Mouse (Mus musculus) forebrain, embryonic 15.5 days (tissue): ENCODE data around the gene Hoxc5. TPM values are rescaled to one million over a fixed set of nuclear protein-coding genes. Genes with fewer than 3 reads are reported as not detected.

ENCODE experiments used
- ATAC-seq: fragments of 200-750 bp; cut with Nextera tagmentation; replicated peaks from 2 replicates; pipeline ENCODE4 v1.8.0; 2017; ENCODE audit warnings: mild to moderate bottlenecking, moderate TSS enrichment, moderate library complexity
- H3K27ac ChIP-seq: fragments of 300-500 bp; sonication (generic); replicated peaks from 2 replicates; pipeline ENCODE4 v1.5.1; 2015; ENCODE audit warnings: mild to moderate bottlenecking, inconsistent platforms
- H3K27me3 ChIP-seq: fragments of 300-500 bp; sonication (generic); 2 replicates; pipeline ENCODE4 v1.6.1; 2015; ENCODE audit warnings: inconsistent platforms
- H3K36me3 ChIP-seq: fragments of 300-500 bp; sonication (generic); 2 replicates; pipeline ENCODE4 v1.6.1; 2015; ENCODE audit warnings: mild to moderate bottlenecking, inconsistent platforms
- H3K4me1 ChIP-seq: fragments of 300-500 bp; sonication (generic); 2 replicates; pipeline ENCODE4 v1.6.1; 2015; ENCODE audit warnings: inconsistent platforms
- H3K4me2 ChIP-seq: fragments of 300-500 bp; sonication (generic); replicated peaks from 2 replicates; pipeline ENCODE4 v1.6.1; 2015; ENCODE audit warnings: mild to moderate bottlenecking, inconsistent platforms
- H3K4me3 ChIP-seq: fragments of 300-500 bp; sonication (generic); 2 replicates; pipeline ENCODE4 v1.5.1; 2015; ENCODE audit warnings: mild to moderate bottlenecking, inconsistent platforms
- H3K9ac ChIP-seq: fragments of 300-500 bp; sonication (generic); replicated peaks from 2 replicates; pipeline ENCODE4 v1.6.1; 2015; ENCODE audit warnings: mild to moderate bottlenecking, inconsistent platforms
- H3K9me3 ChIP-seq: fragments of 300-500 bp; sonication (generic); 2 replicates; pipeline ENCODE4 v1.6.1; 2016; ENCODE audit warnings: inconsistent platforms
- WGBS: fragments of 180-500 bp; shearing (Covaris S2); methylation state at CpG from one replicate; pipeline ENCODE4 v1.1.7; 2015; ENCODE audit warnings: mixed read lengths; 5-methylcytosine and 5-hydroxymethylcytosine counted together
- polyA plus RNA-seq: library from polyadenylated mRNA; unstranded; fragments of >200 nt; fragmentation: Nextera tagmentation; extraction: Ambion mirVana; gene quantifications from 2 replicates; pipeline ENCODE4 v1.2.1, GENCODE M21; 2015

Hoxc5 gene
- polyA plus RNA-seq, 1 experiment from 2014 or later: not detected

DNA sequence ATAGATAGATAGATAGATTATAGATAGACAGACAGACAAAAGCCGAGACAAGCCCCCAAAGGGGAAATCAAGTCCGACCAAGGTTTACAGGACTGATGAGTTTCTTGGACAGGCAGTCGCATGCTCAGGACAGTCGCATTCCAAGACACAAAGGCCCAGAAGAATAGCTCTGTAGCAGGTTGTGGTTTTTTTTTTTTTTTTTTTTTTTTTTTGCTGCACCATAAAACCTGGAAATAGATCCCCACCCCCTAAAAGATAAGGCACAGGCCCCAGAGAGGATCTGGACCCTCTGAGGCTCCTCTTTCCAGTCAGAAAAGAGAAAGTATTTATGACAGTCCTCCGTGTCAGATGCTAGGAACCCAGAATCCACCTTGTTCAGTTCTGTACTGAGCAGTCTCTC is 20.8 kb downstream of the Hoxc5 start:
- no peak overlapping the region for H3K9ac ChIP-seq
- ATAC-seq: no peak
- peaks cover 5% of the 10 kb centered on the region; the same call in 1 of the 2 replicates for H3K4me1 ChIP-seq
- 17% methylated on average over 5 of the region's 5 CpGs for WGBS
- no peak overlapping the region for H3K4me3 ChIP-seq
- H3K27ac ChIP-seq: no peak overlapping the region
- H3K9me3 ChIP-seq: no peaks in the 10 kb centered on the region
- peaks cover 97% of the 10 kb centered on the region for H3K27me3 ChIP-seq
- no peaks in the 10 kb centered on the region for H3K36me3 ChIP-seq
- no peak overlapping the region for H3K4me2 ChIP-seq

DNA sequence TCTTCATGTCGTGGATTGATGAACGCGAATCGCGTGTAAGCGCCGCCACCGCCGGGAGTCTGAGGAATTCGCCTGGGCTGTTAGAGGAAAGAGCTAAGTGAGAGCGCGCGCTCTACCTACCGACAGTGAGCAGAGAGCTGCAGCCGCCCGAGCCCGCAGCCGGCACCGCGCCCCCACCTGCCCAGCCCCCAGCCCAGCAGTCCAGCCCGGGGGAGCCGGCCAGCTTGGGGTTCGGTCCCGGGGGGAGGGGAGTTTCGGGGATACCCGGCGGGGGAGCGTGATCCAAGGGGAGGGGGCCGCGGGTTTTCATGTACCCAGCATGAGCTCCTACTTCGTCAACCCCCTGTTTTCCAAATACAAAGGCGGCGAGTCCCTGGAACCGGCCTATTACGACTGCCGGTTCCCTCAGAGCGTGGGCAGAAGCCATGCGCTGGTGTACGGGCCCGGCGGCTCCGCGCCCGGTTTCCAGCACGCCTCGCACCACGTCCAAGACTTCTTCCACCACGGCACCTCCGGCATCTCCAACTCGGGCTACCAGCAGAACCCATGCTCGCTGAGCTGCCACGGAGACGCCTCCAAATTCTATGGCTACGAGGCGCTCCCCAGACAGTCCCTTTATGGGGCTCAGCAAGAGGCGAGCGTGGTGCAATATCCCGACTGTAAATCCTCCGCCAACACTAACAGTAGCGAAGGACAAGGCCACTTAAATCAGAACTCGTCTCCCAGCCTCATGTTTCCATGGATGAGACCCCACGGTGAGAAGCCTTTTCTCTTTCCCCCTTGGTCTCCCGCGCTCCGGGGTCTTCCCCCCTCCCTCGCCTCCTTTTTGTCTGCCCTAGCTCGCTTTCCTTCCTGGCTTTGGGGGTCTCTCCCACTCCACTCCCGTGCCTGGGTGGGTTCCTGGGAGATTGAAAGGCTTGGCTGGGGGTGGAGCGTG is 23.5 kb downstream of the Hoxc5 start, which contains the start of gene Hoxc8:
Gene Hoxc8, plus strand, starts transcription at position 147 of the 937 bp plus-strand sequence.
- H3K4me3 ChIP-seq: peak within 1 kb of the TSS; percentile 18

DNA sequence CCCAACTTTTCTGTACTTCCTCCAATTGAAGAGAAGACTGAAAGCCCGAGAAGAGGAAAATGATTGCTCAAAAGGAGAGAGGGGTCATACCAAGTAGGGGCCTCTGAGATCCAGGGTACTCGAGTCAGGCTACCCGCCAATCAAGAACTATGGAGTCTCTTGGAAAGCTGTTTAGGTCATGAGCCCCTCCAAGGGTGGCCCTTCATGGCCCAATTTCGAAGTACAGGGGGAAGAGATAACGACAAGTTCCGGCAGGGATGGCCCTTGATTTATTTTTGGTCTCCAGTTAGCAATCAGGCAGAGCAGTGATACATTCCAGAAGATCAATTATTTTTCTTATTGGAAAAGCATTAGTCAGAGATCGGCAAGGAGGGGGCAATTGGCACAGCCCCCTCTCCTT is 24.5 kb downstream of the Hoxc5 start:
- Histone ChIP-seq H3K9me3 (no peaks in the 10 kb centered on the region), H3K4me2 (no peak overlapping the region), H3K9ac (no peak overlapping the region), H3K27me3 (peaks cover 96% of the 10 kb centered on the region), H3K36me3 (no peaks in the 10 kb centered on the region), H3K4me3 (no peak overlapping the region), H3K27ac (no peak overlapping the region), H3K4me1 (peaks cover 5% of the 10 kb centered on the region; the same call in 1 of the 2 replicates)
- no peak for ATAC-seq
- 2% methylated on average over 7 of the region's 7 CpGs for WGBS

More for the DNA sequence above, 23.5 kb downstream of the Hoxc5 start, which contains the start of gene Hoxc8:
- Histone ChIP-seq H3K4me2 (no peak within 1 kb of the TSS), H3K27me3 (peaks cover 96% of the 10 kb centered on the region), H3K36me3 (no peaks in the 10 kb centered on the region), H3K9me3 (no peaks in the 10 kb centered on the region), H3K9ac (no peak within 1 kb of the TSS), H3K4me1 (peaks cover 5% of the 10 kb centered on the region; the same call in 1 of the 2 replicates), H3K27ac (no peak within 1 kb of the TSS)
- under 1% methylated on average over 67 of the region's 69 CpGs for WGBS
- ATAC-seq: no peak

DNA sequence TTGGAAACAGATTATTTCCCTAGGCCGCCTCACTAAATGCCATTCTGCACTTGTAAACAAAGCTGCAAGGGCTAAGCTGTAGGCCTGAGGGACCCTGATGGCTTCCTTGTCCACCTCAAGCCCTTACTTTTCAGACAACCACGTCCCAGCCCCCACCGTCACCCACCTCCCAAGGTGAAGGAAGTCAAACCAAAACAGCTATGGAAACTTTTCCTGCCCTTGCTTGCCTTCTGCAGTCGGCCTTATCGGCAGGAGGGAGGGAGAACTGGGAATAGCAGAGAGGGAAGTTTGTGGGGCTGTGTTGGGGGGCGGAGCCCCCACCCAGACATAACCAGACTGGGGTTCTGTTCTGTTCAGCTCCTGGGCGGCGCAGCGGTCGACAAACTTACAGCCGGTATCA is 25.0 kb downstream of the Hoxc5 start:
- Histone ChIP-seq H3K9me3 (no peaks in the 10 kb centered on the region), H3K4me1 (peaks cover 5% of the 10 kb centered on the region; the same call in 1 of the 2 replicates), H3K9ac (no peak overlapping the region), H3K27ac (no peak overlapping the region), H3K36me3 (no peaks in the 10 kb centered on the region), H3K27me3 (peaks cover 96% of the 10 kb centered on the region), H3K4me3 (no peak overlapping the region), H3K4me2 (no peak overlapping the region)
- WGBS: under 1% methylated on average over 11 of the region's 11 CpGs
- no peak for ATAC-seq

DNA sequence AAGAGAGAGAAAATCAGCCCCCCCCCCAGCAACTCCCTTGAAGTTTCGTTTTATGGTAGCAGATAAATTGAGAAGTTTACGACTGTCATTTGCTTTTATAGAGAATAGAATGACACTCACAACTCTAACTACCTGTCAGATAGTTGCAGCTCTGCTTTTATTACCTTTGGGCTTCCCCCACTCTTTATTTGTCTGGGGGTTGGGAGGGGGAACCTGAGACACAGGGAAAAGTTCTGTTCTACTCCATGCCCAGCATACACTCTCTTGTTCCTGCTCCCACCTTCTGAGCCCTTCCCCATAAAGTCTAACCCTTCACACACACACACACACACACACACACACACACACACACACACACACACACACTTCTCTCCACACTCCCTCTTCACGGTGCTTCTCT is 25.6 kb downstream of the Hoxc5 start:
- no peak overlapping the region for H3K9ac ChIP-seq
- H3K4me1 ChIP-seq: peaks cover 5% of the 10 kb centered on the region; the same call in 1 of the 2 replicates
- no peak overlapping the region for H3K4me3 ChIP-seq
- peaks cover 96% of the 10 kb centered on the region for H3K27me3 ChIP-seq
- H3K27ac ChIP-seq: no peak overlapping the region
- no peaks in the 10 kb centered on the region for H3K36me3 ChIP-seq
- no peak for ATAC-seq
- H3K9me3 ChIP-seq: no peaks in the 10 kb centered on the region
- WGBS: 0% methylated on average over 3 of the region's 3 CpGs
- no peak overlapping the region for H3K4me2 ChIP-seq

DNA sequence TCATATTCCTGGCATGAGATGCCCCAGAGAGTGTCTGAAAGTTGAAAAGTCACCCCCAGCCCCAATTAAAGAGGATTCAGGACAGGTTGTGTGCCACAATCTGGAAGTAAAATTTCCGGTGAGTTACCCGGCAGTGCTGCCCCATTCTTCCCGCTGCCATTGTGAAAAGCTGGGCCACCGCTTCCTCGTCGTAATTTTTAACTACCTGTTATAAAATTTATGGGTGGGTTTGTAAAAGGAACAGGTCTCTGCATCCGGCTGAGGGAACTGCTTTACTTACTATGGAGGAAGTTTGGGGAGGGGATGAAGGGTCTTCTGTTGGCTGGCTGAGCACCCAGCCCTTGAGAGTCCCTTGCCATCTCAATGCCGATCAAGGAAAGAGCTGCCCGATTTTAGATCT is 29.3 kb downstream of the Hoxc5 start:
- no peak for ATAC-seq
- Histone ChIP-seq H3K9ac (no peak overlapping the region), H3K27me3 (peaks cover 97% of the 10 kb centered on the region), H3K4me1 (peaks cover 9% of the 10 kb centered on the region), H3K27ac (no peak overlapping the region), H3K36me3 (no peaks in the 10 kb centered on the region), H3K9me3 (no peaks in the 10 kb centered on the region), H3K4me3 (no peak overlapping the region), H3K4me2 (no peak overlapping the region)
- WGBS: 1% methylated on average over 9 of the region's 9 CpGs

DNA sequence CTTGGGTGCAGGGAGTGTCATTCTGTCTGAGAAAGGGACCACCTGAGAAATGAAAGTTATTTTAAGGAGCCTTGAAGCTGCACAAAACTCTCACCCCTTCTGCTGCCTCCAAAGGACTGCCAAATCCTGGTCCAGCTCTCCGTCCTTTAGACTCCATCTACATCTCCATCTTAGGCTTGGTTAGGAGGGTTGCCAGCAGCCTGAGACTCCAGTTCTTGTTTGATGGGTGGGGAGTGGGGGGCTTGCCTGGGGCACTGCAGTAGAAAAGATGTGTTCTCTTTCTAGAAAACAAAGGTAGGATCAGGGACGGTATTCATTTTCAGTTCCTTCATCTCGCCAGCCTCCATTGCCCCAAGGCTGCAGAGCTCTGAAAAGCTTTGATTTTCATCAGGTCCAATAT is 30.2 kb downstream of the Hoxc5 start:
- 1% methylated on average over 3 of the region's 3 CpGs for WGBS
- Histone ChIP-seq H3K4me2 (no peak overlapping the region), H3K27ac (no peak overlapping the region), H3K9ac (no peak overlapping the region), H3K36me3 (no peaks in the 10 kb centered on the region), H3K4me1 (peaks cover 9% of the 10 kb centered on the region), H3K27me3 (peaks cover 97% of the 10 kb centered on the region), H3K4me3 (no peak overlapping the region), H3K9me3 (no peaks in the 10 kb centered on the region)
- ATAC-seq: no peak

DNA sequence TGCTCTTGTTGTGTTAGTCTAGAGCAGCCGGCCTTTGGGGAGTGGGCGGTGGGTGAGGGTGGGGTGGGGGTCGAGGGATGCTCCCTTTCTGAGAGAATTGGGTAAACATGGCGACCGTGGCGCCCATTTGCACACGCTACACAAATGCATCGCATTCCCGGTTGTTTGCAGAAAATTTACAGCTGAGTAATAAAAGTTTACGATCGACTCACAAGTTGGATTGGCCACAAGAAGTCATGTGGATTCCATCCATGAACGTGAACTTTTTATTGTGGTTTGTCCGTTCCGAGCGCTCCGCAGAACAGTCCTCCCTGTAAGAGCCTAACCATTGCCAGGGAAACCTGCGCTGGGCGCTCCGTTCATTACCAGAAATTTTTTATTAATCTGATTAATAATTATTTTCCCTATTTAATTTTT is 30.7 kb downstream of the Hoxc5 start, which contains the start of gene Hoxc6:
Gene Hoxc6, plus strand, starts transcription at position 319 of the 417 bp plus-strand sequence.
- peaks cover 97% of the 10 kb centered on the region for H3K27me3 ChIP-seq
- peak within 1 kb of the TSS; percentile 37 for H3K4me3 ChIP-seq
- H3K36me3 ChIP-seq: no peaks in the 10 kb centered on the region

DNA sequence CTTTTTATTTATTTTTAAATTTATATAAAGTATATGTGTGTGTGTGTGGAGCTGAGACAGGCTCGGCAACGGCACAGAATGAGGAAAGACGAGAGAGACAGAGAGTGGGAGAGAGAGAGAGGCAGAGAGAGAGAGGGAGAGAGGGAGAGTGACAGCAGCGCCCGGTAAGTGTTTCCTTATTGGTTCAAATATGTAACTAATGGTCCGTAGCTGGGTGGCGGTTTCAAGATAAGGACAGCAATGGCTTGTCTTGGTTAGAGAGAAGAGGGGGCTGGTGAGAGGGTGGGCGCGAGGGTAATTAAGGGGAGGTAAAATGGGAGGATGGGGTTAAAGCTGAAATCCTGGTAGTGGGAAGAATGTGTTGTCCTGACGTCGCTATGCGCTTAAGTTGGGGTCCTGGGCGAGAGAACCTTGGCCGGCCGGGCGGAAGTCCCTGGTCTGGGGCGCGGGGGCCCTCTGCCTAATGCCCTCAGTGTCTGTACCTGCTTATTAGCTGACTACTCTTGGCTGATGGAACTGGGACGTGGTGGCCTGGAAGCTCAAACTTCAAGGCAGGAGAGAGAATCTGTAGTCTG is 31.5 kb downstream of the Hoxc5 start:
- no peak overlapping the region for H3K27ac ChIP-seq
- WGBS: under 1% methylated on average over 19 of the region's 19 CpGs
- peak; percentile 23; the same call in 1 of the 2 replicates for ATAC-seq
- peaks cover 9% of the 10 kb centered on the region for H3K4me1 ChIP-seq
- H3K9ac ChIP-seq: no peak overlapping the region
- H3K27me3 ChIP-seq: peaks cover 99% of the 10 kb centered on the region
- H3K4me3 ChIP-seq: peak overlapping the region; percentile 37
- no peaks in the 10 kb centered on the region for H3K9me3 ChIP-seq
- peak overlapping the region; percentile 51 for H3K4me2 ChIP-seq
- no peaks in the 10 kb centered on the region for H3K36me3 ChIP-seq

More for the DNA sequence above, 30.7 kb downstream of the Hoxc5 start, which contains the start of gene Hoxc6:
- no peak within 1 kb of the TSS for H3K27ac ChIP-seq
- H3K4me2 ChIP-seq: peak within 1 kb of the TSS; percentile 51
- no peak for ATAC-seq
- H3K9me3 ChIP-seq: no peaks in the 10 kb centered on the region
- peaks cover 9% of the 10 kb centered on the region for H3K4me1 ChIP-seq
- 2% methylated on average over 19 of the region's 19 CpGs for WGBS
- H3K9ac ChIP-seq: no peak within 1 kb of the TSS

DNA sequence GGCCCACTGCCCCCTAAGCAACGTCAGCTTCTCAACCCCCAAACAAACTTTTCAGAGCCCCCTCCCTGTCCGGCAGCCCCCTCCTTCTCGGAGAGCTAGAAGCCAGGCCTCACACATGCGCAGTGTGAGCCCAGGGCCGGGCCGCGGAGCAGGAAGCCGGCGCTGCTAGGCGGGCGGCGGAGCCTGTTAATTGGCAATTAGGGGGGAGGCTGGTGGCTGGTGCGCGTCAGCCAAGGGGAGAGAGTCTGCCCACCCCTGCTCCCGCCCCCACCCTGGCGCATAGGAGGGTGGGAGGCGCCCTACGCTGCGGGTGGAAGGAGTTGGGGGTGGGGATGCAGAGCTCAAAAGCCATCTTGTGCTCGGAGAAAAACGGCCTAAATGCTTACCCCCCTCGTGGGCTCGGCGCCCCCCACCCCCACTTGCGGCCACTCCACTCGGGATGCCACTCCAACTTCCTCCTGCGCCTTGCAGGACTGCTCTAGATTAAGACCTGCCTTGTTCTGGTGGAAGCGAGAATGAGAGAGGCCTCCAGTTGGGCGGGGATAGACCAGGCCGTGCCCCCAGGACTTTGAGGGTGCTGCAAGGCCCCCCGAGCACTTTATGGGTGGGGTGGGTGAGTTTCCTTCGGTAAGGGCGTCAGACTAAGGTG is 32.1 kb downstream of the Hoxc5 start:
- no peak overlapping the region for H3K9ac ChIP-seq
- H3K9me3 ChIP-seq: no peaks in the 10 kb centered on the region
- ATAC-seq: peak; percentile 64
- H3K27me3 ChIP-seq: peaks cover 100% of the 10 kb centered on the region
- no peak overlapping the region for H3K27ac ChIP-seq
- under 1% methylated on average over 32 of the region's 33 CpGs for WGBS
- H3K36me3 ChIP-seq: no peaks in the 10 kb centered on the region
- H3K4me3 ChIP-seq: peak overlapping the region; percentile 37
- peaks cover 9% of the 10 kb centered on the region for H3K4me1 ChIP-seq
- H3K4me2 ChIP-seq: peak overlapping the region; percentile 51

DNA sequence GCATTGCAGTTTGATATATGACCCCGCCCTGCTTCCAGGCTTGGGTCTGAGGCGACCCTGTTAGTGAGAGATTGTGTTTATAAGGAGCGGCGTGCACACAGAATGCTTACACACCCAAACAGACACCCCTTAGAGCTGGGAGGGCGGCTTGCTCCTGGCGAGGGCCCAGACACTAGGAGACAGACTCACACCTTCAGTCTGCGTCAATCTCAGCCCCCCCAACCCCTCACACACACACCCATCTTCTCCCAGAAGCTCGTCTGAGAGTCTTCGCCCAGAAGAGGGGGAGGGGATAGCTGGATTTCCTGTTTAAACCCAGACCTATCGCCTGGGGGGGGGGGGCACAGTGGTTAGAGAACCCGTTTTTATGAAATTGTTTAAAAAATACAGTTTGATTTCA is 32.7 kb downstream of the Hoxc5 start:
- Histone ChIP-seq H3K9ac (no peak overlapping the region), H3K36me3 (no peaks in the 10 kb centered on the region), H3K4me3 (no peak overlapping the region), H3K4me2 (no peak overlapping the region), H3K9me3 (no peaks in the 10 kb centered on the region), H3K4me1 (peaks cover 9% of the 10 kb centered on the region), H3K27ac (no peak overlapping the region), H3K27me3 (peaks cover 100% of the 10 kb centered on the region)
- ATAC-seq: no peak
- under 1% methylated on average over 11 of the region's 11 CpGs for WGBS

DNA sequence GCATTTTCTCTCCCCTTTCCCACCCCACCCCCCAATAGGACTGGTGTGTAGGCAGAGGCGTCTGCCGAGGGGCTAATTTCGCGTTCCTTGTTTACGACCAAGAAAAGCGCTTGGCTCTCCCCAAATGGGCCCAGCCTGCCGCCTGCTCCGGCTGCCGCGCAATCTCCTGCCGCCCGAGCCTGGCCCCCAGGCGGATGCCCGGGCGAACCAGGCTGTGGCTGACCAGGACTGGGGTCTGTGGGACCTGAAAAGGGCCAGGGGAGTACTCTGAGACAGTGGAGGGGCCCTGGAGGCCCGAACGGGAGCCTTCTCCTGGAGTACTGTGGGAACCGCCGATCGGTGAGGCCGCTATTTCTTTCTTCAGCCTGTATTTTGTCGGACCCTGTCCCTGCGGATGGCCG is 33.3 kb downstream of the Hoxc5 start:
- no peak overlapping the region for H3K4me2 ChIP-seq
- peaks cover 100% of the 10 kb centered on the region for H3K27me3 ChIP-seq
- H3K27ac ChIP-seq: no peak overlapping the region
- H3K36me3 ChIP-seq: no peaks in the 10 kb centered on the region
- peaks cover 9% of the 10 kb centered on the region for H3K4me1 ChIP-seq
- under 1% methylated on average over 24 of the region's 24 CpGs for WGBS
- H3K4me3 ChIP-seq: no peak overlapping the region
- no peaks in the 10 kb centered on the region for H3K9me3 ChIP-seq
- H3K9ac ChIP-seq: no peak overlapping the region
- no peak for ATAC-seq
